Mouse (Mus musculus): ENCODE results near the gene B4galt3. TPM values are rescaled to one million over a fixed set of nuclear protein-coding genes. Genes with fewer than 3 reads are reported as not detected.

B4galt3 gene
- total and polyA plus RNA-seq, 3 experiments: 16.8 to 33.1 TPM; not detected in 1

- TF ChIP-seq NRF1 (IDR thresholded peaks at IDR 0.05; ENCODE audit: insufficient read depth, low read depth, low read length, poor library complexity, severe bottlenecking): peak; percentile 96
- no peak for TF ChIP-seq E2F4 (IDR thresholded peaks at IDR 0.05; ENCODE audit: borderline replicate concordance, low read depth, low read length)
- TF ChIP-seq CHD1 (IDR thresholded peaks at IDR 0.05; ENCODE audit: low read depth, low read length): no peak
- no peak for TF ChIP-seq USF2 (IDR thresholded peaks at IDR 0.05; ENCODE audit: borderline replicate concordance in 1 of 2, insufficient read depth in 1 of 2, low read depth in 1 of 2, low read length in 2 of 2)
- TF ChIP-seq MYC (IDR thresholded peaks at IDR 0.05; ENCODE audit: low read depth, low read length): no peak
- no peak for TF ChIP-seq JUND (IDR thresholded peaks at IDR 0.05; ENCODE audit: low read depth, low read length)
- TF ChIP-seq TAL1 (IDR thresholded peaks at IDR 0.05; ENCODE audit: low read length): no peak
- TF ChIP-seq UBTF (IDR thresholded peaks at IDR 0.05; ENCODE audit: borderline replicate concordance, insufficient read depth, low read depth, low read length): no peak
- no peak for TF ChIP-seq ZKSCAN1 (IDR thresholded peaks at IDR 0.05; ENCODE audit: low read depth, low read length)
- TF ChIP-seq GABPA (IDR thresholded peaks at IDR 0.05; ENCODE audit: low read depth, low read length): no peak
- no peak for TF ChIP-seq ZNF384 (IDR thresholded peaks at IDR 0.05; ENCODE audit: low read depth, low read length)
- TF ChIP-seq CTCF (IDR thresholded peaks at IDR 0.05 in 2 of 3, conservative IDR thresholded peaks at IDR 0.05 in 1 of 3; ENCODE audit: control insufficient read depth in 1 of 3, insufficient read depth in 1 of 3, low read depth in 2 of 3, low read length in 3 of 3, poor library complexity in 1 of 3, severe bottlenecking in 1 of 3): no peak
- peak; percentile 92 for TF ChIP-seq HCFC1 (IDR thresholded peaks at IDR 0.05; ENCODE audit: low read depth, low read length)
These were observed 17.3 kb downstream of the B4galt3 start, which contains the start of gene Usp21 (continued) for GRCm38 (mm10) chr1:171287136-171288081.

- no peak overlapping the region for H3K4me3 ChIP-seq (ENCODE audit: control insufficient read depth in 1 of 2, insufficient read depth in 1 of 2, low read depth in 2 of 2, low read length in 2 of 2)
- no peak overlapping the region for H3K9ac ChIP-seq (ENCODE audit: control insufficient read depth, low read depth, low read length, poor library complexity, severe bottlenecking)
- peaks cover 0 to 8% of the 10 kb centered on the region in 2 experiments for H3K4me1 ChIP-seq (ENCODE audit: control insufficient read depth in 1 of 2, insufficient read depth in 2 of 2, low read length in 2 of 2)
- no peak overlapping the region for H3K27ac ChIP-seq (ENCODE audit: control insufficient read depth, low read depth, low read length)
- peaks cover 0 to 9% of the 10 kb centered on the region in 2 experiments; a peak in 2 of 4 replicates for H3K36me3 ChIP-seq (ENCODE audit: control insufficient read depth in 1 of 2, insufficient read depth in 2 of 2, low read length in 2 of 2)
- no peak for TF ChIP-seq ZC3H11A (IDR thresholded peaks at IDR 0.05; ENCODE audit: low read depth, low read length)
- no peak for TF ChIP-seq ZKSCAN1 (IDR thresholded peaks at IDR 0.05; ENCODE audit: low read depth, low read length)
- TF ChIP-seq MAZ (IDR thresholded peaks at IDR 0.05; ENCODE audit: low read depth, low read length): no peak
- TF ChIP-seq CHD1 (IDR thresholded peaks at IDR 0.05; ENCODE audit: low read depth, low read length): no peak
- no peak for TF ChIP-seq HCFC1 (IDR thresholded peaks at IDR 0.05; ENCODE audit: low read depth, low read length)
- no peak for TF ChIP-seq CHD2 (IDR thresholded peaks at IDR 0.05; ENCODE audit: low read length)
- no peak for TF ChIP-seq CTCF (IDR thresholded peaks at IDR 0.05 in 2 of 3, conservative IDR thresholded peaks at IDR 0.05 in 1 of 3; ENCODE audit: control insufficient read depth in 1 of 3, insufficient read depth in 1 of 3, low read depth in 2 of 3, low read length in 3 of 3, poor library complexity in 1 of 3, severe bottlenecking in 1 of 3)
- no peak for TF ChIP-seq RAD21 (IDR thresholded peaks at IDR 0.05; ENCODE audit: low read depth, low read length)
- TF ChIP-seq MYB (IDR thresholded peaks at IDR 0.05; ENCODE audit: low read depth, low read length): no peak
- TF ChIP-seq POLR2A (IDR thresholded peaks at IDR 0.05; ENCODE audit: control insufficient read depth in 1 of 2, insufficient read depth in 1 of 2, low read depth in 1 of 2, low read length in 2 of 2, poor library complexity in 1 of 2): no peak
- TF ChIP-seq TCF12 (IDR thresholded peaks at IDR 0.05; ENCODE audit: low read depth, low read length): no peak
- TF ChIP-seq POLR2AphosphoS2 (IDR thresholded peaks at IDR 0.05; ENCODE audit: low read length): no peak
- TF ChIP-seq TBP (IDR thresholded peaks at IDR 0.05; ENCODE audit: low read depth, low read length): no peak
- TF ChIP-seq USF2 (IDR thresholded peaks at IDR 0.05; ENCODE audit: borderline replicate concordance in 1 of 2, insufficient read depth in 1 of 2, low read depth in 1 of 2, low read length in 2 of 2): no peak
- TF ChIP-seq MAFK (IDR thresholded peaks at IDR 0.05; ENCODE audit: borderline replicate concordance, low read depth, low read length): no peak
- TF ChIP-seq MEF2A (IDR thresholded peaks at IDR 0.05; ENCODE audit: extremely low read depth, insufficient replicate concordance, low read depth, low read length, poor library complexity, severe bottlenecking): no peak
- no peak for TF ChIP-seq USF1 (IDR thresholded peaks at IDR 0.05; ENCODE audit: low read depth, low read length)
- no peak for TF ChIP-seq TAL1 (IDR thresholded peaks at IDR 0.05; ENCODE audit: low read length)
- no peak for TF ChIP-seq BHLHE40 (IDR thresholded peaks at IDR 0.05; ENCODE audit: borderline replicate concordance, low read depth, low read length)
- no peak for DNase-seq (ENCODE audit: low read depth, low spot score)
- H3K79me2 ChIP-seq (ENCODE audit: control insufficient read depth, insufficient read depth, low read length, poor library complexity): peaks cover 14% of the 10 kb centered on the region
- no peaks in the 10 kb centered on the region for H3K27me3 ChIP-seq (ENCODE audit: control insufficient read depth in 1 of 2, insufficient read depth in 2 of 2, low read length in 2 of 2)
- H3K9me3 ChIP-seq (replicated peaks; ENCODE audit: insufficient read depth, low read length): no peaks in the 10 kb centered on the region
These were observed 18.2 kb downstream of the B4galt3 start for GRCm38 (mm10) chr1:171288328-171288727.
